ENCODE assay signal across 14 mouse cellular contexts in the genomic region with DNA sequence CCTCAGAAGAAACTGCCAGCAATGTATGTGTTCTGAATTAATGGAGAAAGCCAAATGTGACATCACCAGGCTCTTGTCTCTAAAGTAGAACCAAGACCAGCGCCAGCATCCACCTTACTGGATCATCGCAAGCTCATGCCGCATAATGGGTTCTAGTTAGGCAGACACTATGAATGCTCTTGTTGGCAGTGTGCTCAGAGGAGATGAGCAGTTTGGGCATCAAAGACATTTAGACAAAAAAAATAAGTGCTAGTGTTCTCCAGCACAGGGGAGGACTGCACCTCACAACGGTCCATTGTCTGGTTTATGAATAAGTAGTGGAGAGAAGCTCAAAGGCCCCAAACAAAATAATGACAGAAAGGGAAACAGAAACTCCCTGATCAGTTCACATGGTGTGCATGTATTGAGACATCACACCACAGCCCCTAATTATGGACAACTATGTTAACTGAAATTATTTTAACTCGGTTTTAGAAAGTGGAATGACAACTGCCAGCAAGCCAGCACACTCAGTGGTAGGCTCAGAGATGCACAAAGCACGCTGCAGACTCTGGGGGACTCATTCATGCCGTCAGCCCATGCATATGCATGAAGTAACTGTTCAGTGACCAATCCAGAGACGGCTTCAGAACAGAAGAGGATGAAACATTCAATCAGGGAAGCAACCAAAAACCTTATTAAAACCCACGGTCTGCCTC. TPM values are rescaled to one million over a fixed set of nuclear protein-coding genes. Genes with fewer than 3 reads are reported as not detected.
A peak's percentile ranks its signal among the peaks of the same experiment; 100 is the strongest.
DNase-seq lines count a peak whose midpoint lies in the region; ATAC-seq and TF ChIP-seq lines count a peak whose summit lies in the region.
"Had no signal": no experiment of that assay in that cellular context is flagged by ENCODE, and none has a peak within 500 bp of the region (broad histone marks: within the 10 kb centered on the region; RNA-seq: fewer than 3 reads in every experiment).

No protein-coding gene starts in this region.

- no peak for TF ChIP-seq POLR2A in cortical plate, adult 2 months (IDR thresholded peaks at IDR 0.05; ENCODE audit: extremely low read depth, insufficient read depth, low read length)

- no peaks in the 10 kb centered on the region for H3K9me3 ChIP-seq in midbrain, embryonic 14.5 days (ENCODE audit: control insufficient read depth, low read length)
- H3K9me3 ChIP-seq: limb, embryonic 13.5 days had no signal

- TF ChIP-seq CTCF in cortical plate, adult 2 months (IDR thresholded peaks at IDR 0.05; ENCODE audit: extremely low read depth, insufficient read depth, low read length): no peak

- H3K27me3 ChIP-seq in midbrain, embryonic 14.5 days (ENCODE audit: control insufficient read depth, insufficient read depth, low read length): no peaks in the 10 kb centered on the region
- H3K27me3 ChIP-seq: limb, embryonic 13.5 days; Patski had no signal

- no peak overlapping the region for H3K4me3 ChIP-seq in cortical plate, adult 2 months (ENCODE audit: insufficient read depth, low read length)
- H3K4me3 ChIP-seq in midbrain, embryonic 14.5 days (replicated peaks; ENCODE audit: low read depth, low read length): no peak overlapping the region
- H3K4me3 ChIP-seq: limb, embryonic 13.5 days had no signal

- H3K9ac ChIP-seq in midbrain, embryonic 14.5 days (replicated peaks; ENCODE audit: low read length): no peak overlapping the region; the same call in 1 of the 2 replicates
- H3K9ac ChIP-seq: limb, embryonic 13.5 days had no signal

- H3K4me1 ChIP-seq in cortical plate, adult 2 months (ENCODE audit: control insufficient read depth, insufficient read depth, low read length): peaks cover 7% of the 10 kb centered on the region
- H3K4me1 ChIP-seq in midbrain, embryonic 14.5 days (ENCODE audit: control insufficient read depth, insufficient read depth, low read length): peaks cover 19% of the 10 kb centered on the region

- ATAC-seq in granulocyte monocyte progenitor cell, adult 5-6 weeks (replicated peaks; ENCODE audit: poor library complexity, severe bottlenecking): peak; percentile 26
- peak; percentile 95 for ATAC-seq in midbrain, embryonic 14.5 days (ENCODE audit: low FRiP score, low TSS enrichment)
- ATAC-seq: intestine, postnatal 0 days; Patski had no signal

- H3K36me3 ChIP-seq in midbrain, embryonic 14.5 days (ENCODE audit: control insufficient read depth, insufficient read depth, low read length): no peaks in the 10 kb centered on the region
- H3K36me3 ChIP-seq: limb, embryonic 13.5 days had no signal

- peak overlapping the region; percentile 31 for H3K4me2 ChIP-seq in midbrain, embryonic 14.5 days (ENCODE audit: low read length)
- H3K4me2 ChIP-seq: limb, embryonic 13.5 days had no signal

- DNase-seq in layer of hippocampus, adult 9-11 months: peak; percentile 64
- DNase-seq in layer of hippocampus, postnatal 25 days (ENCODE audit: extremely low spot score in 1 of 2, low spot score in 1 of 2): no peak
- peak; percentile 87 for DNase-seq in midbrain, embryonic 14.5 days
- DNase-seq in thymus, postnatal 14 days: no peak
- no peak for DNase-seq in right cerebral cortex, postnatal 36 days (ENCODE audit: low spot score in 2 of 2)
- no peak for DNase-seq in cerebellum, adult 11 months
- DNase-seq: adrenal gland, postnatal 14 days; cerebellum, adult 18-20 months; thymus, postnatal 36 days had no signal

- peak overlapping the region; percentile 18; the same call in 1 of the 2 replicates for H3K27ac ChIP-seq in cortical plate, adult 2 months (ENCODE audit: insufficient read depth, low read length)
- peak overlapping the region; percentile 84 for H3K27ac ChIP-seq in midbrain, embryonic 14.5 days (replicated peaks; ENCODE audit: low read depth, low read length)
- H3K27ac ChIP-seq: limb, embryonic 13.5 days had no signal

- 14% methylated on average over 9 of the region's 9 CpGs for WGBS in midbrain, embryonic 14.5 days

RNA-seq across cellular contexts. Expression of a gene that starts 25.1 kb away (rescaled TPM):
- 100 to 1,000 TPM; 134 to 156 TPM for total RNA-seq in layer of hippocampus, postnatal 25 days (2021)
- 52.1 and 53.5 TPM in 2 replicates for polyA plus RNA-seq in cortical plate, adult 2 months (2012; rRNA removed)
- total RNA-seq in granulocyte monocyte progenitor cell, adult 5-6 weeks (2014; fragmentation: Nextera tagmentation): 4.3 and 9.2 TPM in 2 replicates
- 6.7 and 7.6 TPM in 2 replicates for total RNA-seq in granulocyte monocyte progenitor cell, adult 5-6 weeks (2017)
- polyA plus RNA-seq in midbrain, embryonic 14.5 days (2014; fragmentation: Nextera tagmentation; extraction: Ambion mirVana): 32.2 and 34.5 TPM in 2 replicates

Comparison
In these comparisons a context has a peak if more than half of its experiments do, and no peak if none do; other contexts are left out.
1. DNase-seq: peak in layer of hippocampus, adult 9-11 months (single experiment) and midbrain, embryonic 14.5 days (single experiment); none in layer of hippocampus, postnatal 25 days (0 of 2), thymus, postnatal 14 days (single experiment), right cerebral cortex, postnatal 36 days (0 of 2) and cerebellum, adult 11 months (single experiment).
2. RNA of a gene that starts 25.1 kb away (total RNA-seq): 134 to 156 TPM in layer of hippocampus, postnatal 25 days; 4.3 to 9.2 TPM in granulocyte monocyte progenitor cell, adult 5-6 weeks; every median in the first group is over 10 times any median in the second.